Mouse (Mus musculus) lung, postnatal 0 days (tissue): ENCODE measurements at regions not wholly inside any gene's neighbourhood (a gene's known extent, or its start where the extent isn't known, plus 50 kb on each side); places are given as distances from the start of the nearest gene placed in this dataset.

Source experiments
- ATAC-seq: fragments of 200-750 bp; cut with Nextera tagmentation; 2 replicates; pipeline ENCODE4 v1.8.0; 2017; ENCODE audit warnings: moderate library complexity
- DNase-seq: peaks from one replicate; pipeline ENCODE4 v3.0.0-alpha.2; 2016; ENCODE audit warnings: low spot score
- H3K27ac ChIP-seq: fragments of 300-500 bp; sonication (generic); 2 replicates; pipeline ENCODE4 v1.5.1; 2014; ENCODE audit warnings: antibody characterized with exemption, mild to moderate bottlenecking, low read length, mixed read lengths
- H3K27me3 ChIP-seq: fragments of 300-500 bp; sonication (generic); replicated peaks from 2 replicates; pipeline ENCODE4 v1.6.1; 2014; ENCODE audit warnings: low read length, mixed read lengths; ENCODE audit not compliant: insufficient read depth
- H3K36me3 ChIP-seq: fragments of 300-500 bp; sonication (generic); 2 replicates; pipeline ENCODE4 v1.6.1; 2014; ENCODE audit warnings: low read length, mixed read lengths; ENCODE audit not compliant: insufficient read depth
- H3K4me1 ChIP-seq: fragments of 300-500 bp; sonication (generic); 2 replicates; pipeline ENCODE4 v1.6.1; 2014; ENCODE audit warnings: antibody characterized with exemption, low read depth, low read length, mixed read lengths; ENCODE audit not compliant: insufficient read depth
- H3K4me2 ChIP-seq: fragments of 300-500 bp; sonication (generic); replicated peaks from 2 replicates; pipeline ENCODE4 v1.6.1; 2014; ENCODE audit warnings: low read depth, mild to moderate bottlenecking, low read length, moderate library complexity, mixed read lengths
- H3K4me3 ChIP-seq: fragments of 300-500 bp; sonication (generic); 2 replicates; pipeline ENCODE4 v1.5.1; 2014; ENCODE audit warnings: low read depth, low read length
- H3K9ac ChIP-seq: fragments of 300-500 bp; sonication (generic); replicated peaks from 2 replicates; pipeline ENCODE4 v1.6.1; 2014; ENCODE audit warnings: low read depth, mild to moderate bottlenecking
- H3K9me3 ChIP-seq: fragments of 300-500 bp; sonication (generic); 2 replicates; pipeline ENCODE4 v1.6.1; 2016; ENCODE audit warnings: low read length, mixed read lengths
- CTCF ChIP-seq: IDR thresholded peaks from 2 replicates; pipeline ENCODE4 v1.5.1; 2016; ENCODE audit warnings: antibody characterized with exemption, mild to moderate bottlenecking
- EP300 ChIP-seq: IDR thresholded peaks from 2 replicates; pipeline ENCODE4 v1.6.1; 2016; ENCODE audit warnings: antibody characterized with exemption, mild to moderate bottlenecking, control low read depth
- WGBS: fragments of 180-500 bp; shearing (Covaris S2); extraction: QIAGEN DNeasy Blood & Tissue Kit; methylation state at CpG from one replicate; pipeline ENCODE4 v1.1.7; 2014; 5-methylcytosine and 5-hydroxymethylcytosine counted together

DNA sequence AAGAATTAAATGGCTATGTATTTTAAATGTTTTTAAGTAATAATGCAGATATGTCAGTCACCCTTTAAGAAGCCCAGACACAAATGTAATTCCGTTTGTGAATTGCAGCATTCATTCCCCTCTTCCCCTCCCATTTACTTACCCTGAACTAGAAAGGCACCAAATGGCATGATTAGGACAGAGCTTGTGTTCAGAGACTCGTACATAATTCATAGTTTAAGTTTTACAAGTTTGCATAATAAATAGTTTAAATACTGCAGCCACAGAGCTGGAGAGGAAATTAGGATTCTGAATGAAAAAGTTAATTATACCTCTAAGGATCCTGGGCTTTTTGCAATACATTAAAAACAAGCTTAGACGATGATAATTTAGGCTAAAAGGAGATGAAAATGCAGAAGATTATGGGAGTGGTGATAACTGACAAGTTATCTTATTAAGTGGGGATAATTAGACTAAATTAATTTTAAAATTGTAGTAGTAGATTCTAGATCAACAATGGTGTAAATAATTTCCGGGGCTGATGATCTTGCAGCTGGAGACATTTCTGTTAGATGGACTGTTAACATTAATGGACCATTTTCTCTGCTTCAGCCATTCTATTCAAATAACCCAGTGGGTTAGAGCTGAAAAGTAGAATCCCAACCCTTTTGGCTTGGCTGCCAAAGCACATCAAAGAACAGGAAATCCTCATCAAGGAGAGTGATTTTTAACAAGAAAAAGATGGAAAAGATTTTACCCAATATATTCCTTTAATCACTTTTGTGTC lies 897.2 kb downstream of the Brinp1 start:
- Histone ChIP-seq H3K4me2 (no peak overlapping the region), H3K4me3 (no peak overlapping the region), H3K4me1 (no peaks in the 10 kb centered on the region), H3K9ac (no peak overlapping the region), H3K9me3 (no peaks in the 10 kb centered on the region), H3K27ac (no peak overlapping the region), H3K36me3 (no peaks in the 10 kb centered on the region), H3K27me3 (no peaks in the 10 kb centered on the region)
- DNase-seq (no peak), ATAC-seq (no peak)
- TF ChIP-seq EP300, result no peak
- no peak for TF ChIP-seq CTCF
- 54% methylated on average over 4 of the region's 4 CpGs for WGBS

DNA sequence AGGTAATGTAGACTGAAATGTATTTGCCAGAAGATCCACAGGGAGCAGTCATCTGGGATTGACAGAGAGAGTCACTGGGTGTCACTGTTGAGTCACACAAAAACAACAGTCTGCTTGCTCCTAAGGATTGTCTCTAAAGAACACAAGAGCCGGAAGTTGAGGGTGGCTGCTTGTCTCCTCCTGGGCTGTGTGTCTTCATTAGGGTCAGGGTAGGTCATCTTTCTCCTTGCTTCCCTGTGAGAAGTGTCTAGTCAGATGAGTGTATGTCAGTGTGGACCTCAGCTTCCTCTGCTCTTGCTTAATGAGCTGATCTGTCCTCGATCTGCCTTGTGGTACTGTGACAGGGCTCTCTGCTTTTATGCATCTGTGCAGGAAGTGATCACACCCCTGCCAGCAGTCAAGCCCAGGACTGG lies 931.3 kb downstream of the Brinp1 start:
- TF ChIP-seq CTCF (peak; percentile 67), EP300 (no peak)
- Histone ChIP-seq H3K4me1 (no peaks in the 10 kb centered on the region), H3K4me3 (no peak overlapping the region), H3K4me2 (no peak overlapping the region), H3K9ac (no peak overlapping the region), H3K36me3 (no peaks in the 10 kb centered on the region), H3K27ac (no peak overlapping the region), H3K9me3 (no peaks in the 10 kb centered on the region), H3K27me3 (no peaks in the 10 kb centered on the region)
- ATAC-seq (peak; percentile 9; the same call in 1 of the 2 replicates), DNase-seq (peak; percentile 63)
- 5% methylated on average over 2 of the region's 2 CpGs for WGBS

DNA sequence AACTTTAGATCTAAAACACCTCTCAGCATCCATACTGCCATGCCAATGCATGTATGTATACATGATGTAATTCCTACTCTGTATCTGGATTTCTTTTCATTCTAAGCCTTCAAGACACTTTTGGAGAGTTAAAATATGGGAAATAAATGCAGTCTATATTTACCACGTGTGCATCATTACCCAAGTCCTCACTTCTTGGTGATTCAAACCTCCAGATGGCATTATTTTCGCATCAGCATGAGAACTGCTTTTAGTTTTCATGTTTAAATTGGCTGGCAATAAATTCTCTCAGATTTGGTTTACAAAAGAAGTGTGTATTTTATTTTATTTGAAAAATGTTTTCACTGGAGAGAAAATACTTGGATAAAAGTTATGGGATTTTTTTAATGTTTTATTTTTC lies 942.8 kb downstream of the Brinp1 start:
- TF ChIP-seq EP300, result no peak
- TF ChIP-seq CTCF, result no peak
- H3K4me2 ChIP-seq, result no peak overlapping the region
- no peaks in the 10 kb centered on the region for H3K36me3 ChIP-seq
- no peak overlapping the region for H3K4me3 ChIP-seq
- ATAC-seq, result no peak
- no peaks in the 10 kb centered on the region for H3K4me1 ChIP-seq
- H3K27ac ChIP-seq, result no peak overlapping the region
- no peaks in the 10 kb centered on the region for H3K9me3 ChIP-seq
- no peaks in the 10 kb centered on the region for H3K27me3 ChIP-seq
- no peak overlapping the region for H3K9ac ChIP-seq
- 50% methylated on average over 2 of the region's 2 CpGs for WGBS
- DNase-seq, result no peak

DNA sequence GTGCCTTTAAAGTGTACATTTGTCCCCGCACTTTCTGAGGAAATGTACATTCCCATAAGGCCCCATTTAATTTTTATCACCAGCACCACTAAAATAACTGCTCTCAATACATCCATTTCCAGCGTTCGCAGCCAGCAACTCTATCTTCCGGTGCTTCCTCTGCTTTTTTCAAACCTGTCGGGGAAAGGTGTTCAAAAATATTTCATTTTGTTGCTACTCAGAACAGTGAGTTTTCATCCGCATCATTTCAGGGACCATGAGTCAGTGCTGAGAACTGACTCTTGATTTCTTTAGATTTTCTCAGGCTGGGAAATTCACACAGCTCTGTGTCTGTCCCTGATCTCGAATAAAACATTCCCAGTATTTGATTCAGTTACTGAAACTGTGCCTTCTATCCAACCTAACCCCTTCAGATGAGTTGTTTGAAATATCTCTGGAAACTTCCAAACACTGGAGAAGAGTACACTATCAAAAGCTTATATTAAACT lies 959.4 kb downstream of the Brinp1 start:
- Histone ChIP-seq H3K36me3 (no peaks in the 10 kb centered on the region), H3K4me2 (no peak overlapping the region), H3K27ac (no peak overlapping the region), H3K4me1 (no peaks in the 10 kb centered on the region), H3K4me3 (no peak overlapping the region), H3K9ac (no peak overlapping the region), H3K27me3 (no peaks in the 10 kb centered on the region), H3K9me3 (no peaks in the 10 kb centered on the region)
- ATAC-seq, result no peak
- WGBS, result 50% methylated on average over 7 of the region's 7 CpGs
- TF ChIP-seq EP300, result no peak
- TF ChIP-seq CTCF, result no peak
- DNase-seq, result no peak

DNA sequence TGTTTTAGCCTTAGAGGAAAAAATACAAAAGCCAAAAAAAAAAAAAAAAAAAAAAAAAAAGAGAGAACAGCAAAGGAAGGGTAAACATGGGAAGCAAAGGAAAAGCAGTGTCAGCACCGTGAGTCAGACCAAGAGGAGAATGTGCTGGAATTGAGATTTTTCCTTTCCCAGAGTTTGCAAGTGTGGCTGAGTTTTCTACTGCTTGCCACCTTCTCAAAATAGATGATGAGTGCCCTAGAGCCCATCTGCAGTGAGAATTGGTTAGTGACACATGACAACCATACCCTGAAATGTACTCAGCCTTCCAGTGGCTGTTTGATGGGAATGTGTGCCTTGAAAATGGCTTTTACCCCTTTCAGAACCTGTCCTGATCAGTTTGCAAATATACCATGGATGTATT lies 990.7 kb downstream of the Brinp1 start:
- TF ChIP-seq CTCF, result no peak
- no peak for TF ChIP-seq EP300
- H3K4me2 ChIP-seq, result no peak overlapping the region
- no peaks in the 10 kb centered on the region for H3K9me3 ChIP-seq
- 63% methylated on average over 1 of the region's 1 CpGs for WGBS
- H3K4me3 ChIP-seq, result no peak overlapping the region
- no peaks in the 10 kb centered on the region for H3K4me1 ChIP-seq
- H3K27me3 ChIP-seq, result no peaks in the 10 kb centered on the region
- no peaks in the 10 kb centered on the region for H3K36me3 ChIP-seq
- no peak for DNase-seq
- no peak overlapping the region for H3K9ac ChIP-seq
- ATAC-seq, result no peak
- H3K27ac ChIP-seq, result no peak overlapping the region

DNA sequence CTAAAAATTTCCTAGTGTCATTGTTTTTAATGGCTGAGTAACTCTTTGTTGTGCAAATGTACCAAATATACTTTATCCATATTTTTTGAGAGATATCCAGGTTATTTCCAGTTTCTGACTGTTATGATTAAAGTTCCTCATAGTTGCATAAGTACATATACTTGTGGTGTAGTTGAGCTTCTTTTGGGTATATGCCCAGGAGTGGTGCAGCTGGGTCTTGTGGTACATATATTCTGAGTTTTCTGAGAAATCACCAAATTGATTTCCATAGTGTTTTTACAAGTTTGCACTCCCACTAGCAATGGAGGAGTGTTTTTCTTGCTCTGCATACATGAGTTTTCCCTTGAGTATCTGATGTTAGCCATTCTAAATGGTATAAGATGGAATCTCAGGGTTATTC lies 1006.2 kb downstream of the Brinp1 start:
- Histone ChIP-seq H3K4me2 (no peak overlapping the region), H3K27ac (no peak overlapping the region), H3K27me3 (no peaks in the 10 kb centered on the region), H3K4me3 (no peak overlapping the region), H3K4me1 (no peaks in the 10 kb centered on the region), H3K9ac (no peak overlapping the region), H3K9me3 (no peaks in the 10 kb centered on the region), H3K36me3 (no peaks in the 10 kb centered on the region)
- ATAC-seq (no peak), DNase-seq (no peak)
- TF ChIP-seq EP300, result no peak
- no peak for TF ChIP-seq CTCF

DNA sequence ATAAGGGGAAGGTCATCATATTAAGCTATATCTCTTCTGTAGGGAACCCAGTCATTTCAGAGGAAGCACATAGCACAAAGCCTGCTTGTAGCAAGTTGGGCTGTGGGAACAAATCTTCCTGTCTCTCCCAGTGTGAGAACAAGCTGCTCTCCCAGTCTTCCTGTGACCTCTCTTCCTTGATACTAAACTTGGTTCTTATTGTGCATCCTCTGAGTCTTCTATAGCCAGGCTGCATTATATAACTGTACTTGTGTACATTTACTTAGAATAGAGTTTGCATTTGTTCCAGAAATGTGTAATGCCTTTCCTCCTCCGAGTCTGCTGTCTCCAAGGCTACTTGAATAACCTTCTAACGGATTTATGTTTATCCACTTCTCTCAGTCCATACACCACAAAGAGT lies 1021.7 kb downstream of the Brinp1 start:
- TF ChIP-seq CTCF (no peak), EP300 (no peak)
- Histone ChIP-seq H3K4me1 (no peaks in the 10 kb centered on the region), H3K9me3 (no peaks in the 10 kb centered on the region), H3K27me3 (no peaks in the 10 kb centered on the region), H3K9ac (no peak overlapping the region), H3K36me3 (no peaks in the 10 kb centered on the region), H3K4me3 (no peak overlapping the region), H3K27ac (no peak overlapping the region), H3K4me2 (no peak overlapping the region)
- DNase-seq, result no peak
- no peak for ATAC-seq
- WGBS, result 79% methylated on average over 2 of the region's 2 CpGs
